Mouse (Mus musculus): ENCODE measurements around the gene Gm4027.
"Not testable (repeated sequence)": the region's sequence is repeated elsewhere in the genome, so short reads cannot be mapped to it uniquely, and the experiment has no call there.

Gene Gm4027

GRCm38 (mm10) chr12:87618569-87618968 is at the start of gene Gm4027:
Gene Gm4027 (plus strand): TSS chr12:87618869.
- not testable (repeated sequence) for DNase-seq

DNA sequence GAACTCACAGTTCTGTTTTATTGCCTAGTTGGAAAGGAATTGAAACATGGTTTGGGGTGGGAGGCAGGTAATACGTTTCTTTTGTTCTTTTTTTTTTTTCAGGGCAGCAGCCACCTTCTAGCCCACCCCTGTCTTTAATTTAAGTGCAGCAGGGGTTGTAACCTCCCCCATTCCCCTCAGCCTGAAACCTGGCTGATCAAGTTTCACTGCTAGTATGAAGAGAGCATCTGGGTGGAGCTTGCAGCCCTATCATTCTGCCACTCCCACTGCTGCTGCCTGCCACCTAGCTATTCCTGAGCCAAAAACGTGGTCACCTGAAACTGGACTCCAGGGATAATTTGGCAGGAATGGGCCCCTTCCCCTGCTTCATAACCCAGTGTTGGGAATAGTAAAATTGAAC is 17.3 kb upstream of the Gm4027 start:
- not testable (repeated sequence) for DNase-seq

- DNase-seq, result not testable (repeated sequence)
Observed at GRCm38 (mm10) chr12:87602388-87602787, 16.3 kb upstream of the Gm4027 start, which contains the start of gene Oog1. Gene Oog1 (plus strand): TSS chr12:87602688.

DNA sequence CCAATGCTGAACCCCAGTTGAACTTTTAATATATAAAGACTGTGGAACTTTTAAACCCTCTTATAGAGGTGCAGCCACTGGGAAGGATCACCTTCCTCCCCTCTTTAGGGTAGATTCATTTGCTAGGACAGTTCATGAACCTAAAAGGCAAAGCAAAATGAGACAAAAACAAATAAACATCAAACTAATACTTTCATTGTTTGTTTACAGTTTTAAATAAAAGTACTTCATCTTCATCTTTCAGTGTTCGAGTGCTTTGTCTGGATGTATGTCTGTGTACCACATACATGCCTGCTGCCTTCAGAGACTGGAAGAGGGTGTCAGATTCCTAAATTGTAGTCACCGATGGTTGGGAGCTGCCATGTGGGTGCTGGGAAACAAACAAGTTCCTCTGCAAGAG is 25.9 kb downstream of the Gm4027 start, which contains the start of gene Gm16381:
Gm16381 (minus strand) TSS at position 101 of the 400 bp plus-strand sequence.
- DNase-seq, result not testable (repeated sequence)

DNA sequence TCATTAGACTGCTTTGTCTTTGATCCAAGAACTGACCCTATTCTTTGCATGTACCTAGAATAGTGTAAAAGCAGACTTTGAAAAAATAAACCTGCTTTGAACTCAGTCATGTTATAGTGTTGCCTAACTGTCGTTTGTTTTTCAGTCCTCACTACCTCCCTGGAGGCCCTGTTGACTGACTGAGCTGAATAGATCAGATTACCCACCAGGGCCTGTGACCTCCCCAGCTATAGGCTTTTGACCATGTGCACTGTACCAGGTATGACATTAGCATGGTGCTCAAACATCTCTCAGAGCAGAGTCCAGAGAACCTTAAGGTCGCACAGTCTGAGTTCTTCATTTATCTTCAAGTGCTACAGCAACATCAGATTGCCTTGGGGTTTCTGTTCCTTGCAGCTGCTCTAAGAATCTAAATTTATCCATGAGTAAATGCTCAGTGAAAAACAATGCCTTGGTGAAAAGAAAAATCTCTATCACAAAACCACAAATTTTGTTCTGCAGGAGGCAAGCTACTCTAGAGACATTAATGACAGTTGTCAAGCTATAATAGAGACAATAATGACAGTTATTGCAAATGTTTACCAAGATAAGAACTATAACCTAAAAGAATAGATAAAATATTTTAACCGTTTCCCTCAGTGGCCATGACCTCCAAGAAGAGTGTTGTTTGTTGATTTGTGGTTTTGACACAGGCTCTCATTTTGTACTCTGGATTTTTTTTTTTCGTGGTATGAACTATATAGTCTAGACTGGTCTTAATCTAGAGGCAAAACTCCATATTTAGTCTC is 34.4 kb downstream of the Gm4027 start:
- not testable (repeated sequence) for DNase-seq

All from thymus, postnatal 36 days (tissue).